Mouse (Mus musculus): ENCODE measurements around the gene Sfrp2. TPM values are rescaled to one million over a fixed set of nuclear protein-coding genes. Genes with fewer than 3 reads are reported as not detected.

Gene Sfrp2
- polyA plus RNA-seq, 1 experiment from 2014 or later, result 37.6 TPM

- Histone ChIP-seq H3K27me3 (ENCODE audit: control insufficient read depth, insufficient read depth, low read length) (no peaks in the 10 kb centered on the region), H3K4me1 (ENCODE audit: control insufficient read depth, insufficient read depth, low read length) (no peaks in the 10 kb centered on the region), H3K27ac (replicated peaks; ENCODE audit: low read depth, low read length) (no peak overlapping the region), H3K9me3 (ENCODE audit: control insufficient read depth, low read length) (no peaks in the 10 kb centered on the region), H3K9ac (replicated peaks; ENCODE audit: low read length) (no peak overlapping the region), H3K36me3 (ENCODE audit: control insufficient read depth, insufficient read depth, low read length) (no peaks in the 10 kb centered on the region), H3K4me2 (ENCODE audit: low read length) (no peak overlapping the region), H3K4me3 (replicated peaks; ENCODE audit: low read depth, low read length) (no peak overlapping the region)
- DNase-seq (no peak), ATAC-seq (ENCODE audit: low FRiP score, low TSS enrichment) (no peak)
- 86% methylated on average over 4 of the region's 4 CpGs for WGBS
Observed at GRCm38 (mm10) chr3:83747276-83747675, 18.8 kb upstream of the Sfrp2 start.

GRCm38 (mm10) chr3:83747895-83748294 is 18.2 kb upstream of the Sfrp2 start:
- WGBS, result 78% methylated on average over 5 of the region's 5 CpGs
- Histone ChIP-seq H3K9me3 (ENCODE audit: control insufficient read depth, low read length) (no peaks in the 10 kb centered on the region), H3K4me2 (ENCODE audit: low read length) (no peak overlapping the region), H3K4me1 (ENCODE audit: control insufficient read depth, insufficient read depth, low read length) (no peaks in the 10 kb centered on the region), H3K4me3 (replicated peaks; ENCODE audit: low read depth, low read length) (no peak overlapping the region), H3K27me3 (ENCODE audit: control insufficient read depth, insufficient read depth, low read length) (no peaks in the 10 kb centered on the region), H3K27ac (replicated peaks; ENCODE audit: low read depth, low read length) (no peak overlapping the region), H3K36me3 (ENCODE audit: control insufficient read depth, insufficient read depth, low read length) (no peaks in the 10 kb centered on the region), H3K9ac (replicated peaks; ENCODE audit: low read length) (no peak overlapping the region)
- no peak for ATAC-seq (ENCODE audit: low FRiP score, low TSS enrichment)
- DNase-seq, result no peak

GRCm38 (mm10) chr3:83751625-83752024 is 14.5 kb upstream of the Sfrp2 start:
- H3K27me3 ChIP-seq (ENCODE audit: control insufficient read depth, insufficient read depth, low read length), result no peaks in the 10 kb centered on the region
- H3K4me1 ChIP-seq (ENCODE audit: control insufficient read depth, insufficient read depth, low read length), result no peaks in the 10 kb centered on the region
- no peak for ATAC-seq (ENCODE audit: low FRiP score, low TSS enrichment)
- no peak overlapping the region for H3K9ac ChIP-seq (replicated peaks; ENCODE audit: low read length)
- no peak overlapping the region for H3K27ac ChIP-seq (replicated peaks; ENCODE audit: low read depth, low read length)
- no peak overlapping the region for H3K4me3 ChIP-seq (replicated peaks; ENCODE audit: low read depth, low read length)
- no peaks in the 10 kb centered on the region for H3K9me3 ChIP-seq (ENCODE audit: control insufficient read depth, low read length)
- DNase-seq, result no peak
- WGBS, result 51% methylated on average over 2 of the region's 2 CpGs
- H3K4me2 ChIP-seq (ENCODE audit: low read length), result no peak overlapping the region
- H3K36me3 ChIP-seq (ENCODE audit: control insufficient read depth, insufficient read depth, low read length), result no peaks in the 10 kb centered on the region

- WGBS, result 95% methylated on average over 5 of the region's 5 CpGs
- no peak overlapping the region for H3K27ac ChIP-seq (replicated peaks; ENCODE audit: low read depth, low read length)
- no peaks in the 10 kb centered on the region for H3K4me1 ChIP-seq (ENCODE audit: control insufficient read depth, insufficient read depth, low read length)
- no peak overlapping the region for H3K9ac ChIP-seq (replicated peaks; ENCODE audit: low read length)
- no peaks in the 10 kb centered on the region for H3K27me3 ChIP-seq (ENCODE audit: control insufficient read depth, insufficient read depth, low read length)
- H3K4me3 ChIP-seq (replicated peaks; ENCODE audit: low read depth, low read length), result no peak overlapping the region
- H3K4me2 ChIP-seq (ENCODE audit: low read length), result no peak overlapping the region
- no peaks in the 10 kb centered on the region for H3K9me3 ChIP-seq (ENCODE audit: control insufficient read depth, low read length)
- no peak for DNase-seq
- no peak for ATAC-seq (ENCODE audit: low FRiP score, low TSS enrichment)
- no peaks in the 10 kb centered on the region for H3K36me3 ChIP-seq (ENCODE audit: control insufficient read depth, insufficient read depth, low read length)
Observed at GRCm38 (mm10) chr3:83752196-83752595, 13.9 kb upstream of the Sfrp2 start.

- ATAC-seq (ENCODE audit: low FRiP score, low TSS enrichment) (no peak), DNase-seq (no peak)
- Histone ChIP-seq H3K27me3 (ENCODE audit: control insufficient read depth, insufficient read depth, low read length) (no peaks in the 10 kb centered on the region), H3K9ac (replicated peaks; ENCODE audit: low read length) (no peak overlapping the region), H3K4me1 (ENCODE audit: control insufficient read depth, insufficient read depth, low read length) (no peaks in the 10 kb centered on the region), H3K4me3 (replicated peaks; ENCODE audit: low read depth, low read length) (no peak overlapping the region), H3K36me3 (ENCODE audit: control insufficient read depth, insufficient read depth, low read length) (no peaks in the 10 kb centered on the region), H3K27ac (replicated peaks; ENCODE audit: low read depth, low read length) (no peak overlapping the region), H3K9me3 (ENCODE audit: control insufficient read depth, low read length) (no peaks in the 10 kb centered on the region), H3K4me2 (ENCODE audit: low read length) (no peak overlapping the region)
- 87% methylated on average over 15 of the region's 15 CpGs for WGBS
Observed at GRCm38 (mm10) chr3:83755043-83755635, 11.0 kb upstream of the Sfrp2 start.

- Histone ChIP-seq H3K9me3 (ENCODE audit: control insufficient read depth, low read length) (no peaks in the 10 kb centered on the region), H3K27me3 (ENCODE audit: control insufficient read depth, insufficient read depth, low read length) (no peaks in the 10 kb centered on the region), H3K36me3 (ENCODE audit: control insufficient read depth, insufficient read depth, low read length) (no peaks in the 10 kb centered on the region), H3K27ac (replicated peaks; ENCODE audit: low read depth, low read length) (no peak overlapping the region), H3K9ac (replicated peaks; ENCODE audit: low read length) (no peak overlapping the region), H3K4me2 (ENCODE audit: low read length) (no peak overlapping the region), H3K4me3 (replicated peaks; ENCODE audit: low read depth, low read length) (no peak overlapping the region), H3K4me1 (ENCODE audit: control insufficient read depth, insufficient read depth, low read length) (no peaks in the 10 kb centered on the region)
- DNase-seq (no peak), ATAC-seq (ENCODE audit: low FRiP score, low TSS enrichment) (no peak)
- WGBS, result 89% methylated on average over 6 of the region's 6 CpGs
Observed at GRCm38 (mm10) chr3:83755666-83756065, 10.5 kb upstream of the Sfrp2 start.

- Histone ChIP-seq H3K4me1 (ENCODE audit: control insufficient read depth, insufficient read depth, low read length) (peaks cover 16% of the 10 kb centered on the region), H3K27me3 (ENCODE audit: control insufficient read depth, insufficient read depth, low read length) (no peaks in the 10 kb centered on the region), H3K9me3 (ENCODE audit: control insufficient read depth, low read length) (no peaks in the 10 kb centered on the region), H3K4me3 (replicated peaks; ENCODE audit: low read depth, low read length) (no peak overlapping the region), H3K36me3 (ENCODE audit: control insufficient read depth, insufficient read depth, low read length) (no peaks in the 10 kb centered on the region), H3K27ac (replicated peaks; ENCODE audit: low read depth, low read length) (no peak overlapping the region), H3K4me2 (ENCODE audit: low read length) (no peak overlapping the region), H3K9ac (replicated peaks; ENCODE audit: low read length) (no peak overlapping the region)
- WGBS, result 76% methylated on average over 10 of the region's 10 CpGs
- no peak for DNase-seq
- no peak for ATAC-seq (ENCODE audit: low FRiP score, low TSS enrichment)
Observed at GRCm38 (mm10) chr3:83762361-83762760, 3.8 kb upstream of the Sfrp2 start.

- 6% methylated on average over 40 of the region's 40 CpGs for WGBS
- H3K4me1 ChIP-seq (ENCODE audit: control insufficient read depth, insufficient read depth, low read length), result peaks cover 23% of the 10 kb centered on the region
- H3K9ac ChIP-seq (replicated peaks; ENCODE audit: low read length), result peak overlapping the region; percentile 57
- peak; percentile 94 for DNase-seq
- peak overlapping the region; percentile 32; the same call in 1 of the 2 replicates for H3K27ac ChIP-seq (replicated peaks; ENCODE audit: low read depth, low read length)
- ATAC-seq (ENCODE audit: low FRiP score, low TSS enrichment), result peak; percentile 82
- no peaks in the 10 kb centered on the region for H3K9me3 ChIP-seq (ENCODE audit: control insufficient read depth, low read length)
- H3K27me3 ChIP-seq (ENCODE audit: control insufficient read depth, insufficient read depth, low read length), result no peaks in the 10 kb centered on the region; the same call in 1 of the 2 replicates
- no peaks in the 10 kb centered on the region for H3K36me3 ChIP-seq (ENCODE audit: control insufficient read depth, insufficient read depth, low read length)
- peak overlapping the region; percentile 95 for H3K4me2 ChIP-seq (ENCODE audit: low read length)
- peak overlapping the region; percentile 37 for H3K4me3 ChIP-seq (replicated peaks; ENCODE audit: low read depth, low read length)
Observed at GRCm38 (mm10) chr3:83763551-83764548, 2.3 kb upstream of the Sfrp2 start.
